Mouse (Mus musculus): ENCODE results near the gene Acadvl. TPM values are rescaled to one million over a fixed set of nuclear protein-coding genes. Genes with fewer than 3 reads are reported as not detected.
A peak's percentile ranks its signal among the peaks of the same experiment; 100 is the strongest.

The Acadvl gene
- polyA plus RNA-seq, 1 experiment from 2014 or later = 52.9 TPM

DNA sequence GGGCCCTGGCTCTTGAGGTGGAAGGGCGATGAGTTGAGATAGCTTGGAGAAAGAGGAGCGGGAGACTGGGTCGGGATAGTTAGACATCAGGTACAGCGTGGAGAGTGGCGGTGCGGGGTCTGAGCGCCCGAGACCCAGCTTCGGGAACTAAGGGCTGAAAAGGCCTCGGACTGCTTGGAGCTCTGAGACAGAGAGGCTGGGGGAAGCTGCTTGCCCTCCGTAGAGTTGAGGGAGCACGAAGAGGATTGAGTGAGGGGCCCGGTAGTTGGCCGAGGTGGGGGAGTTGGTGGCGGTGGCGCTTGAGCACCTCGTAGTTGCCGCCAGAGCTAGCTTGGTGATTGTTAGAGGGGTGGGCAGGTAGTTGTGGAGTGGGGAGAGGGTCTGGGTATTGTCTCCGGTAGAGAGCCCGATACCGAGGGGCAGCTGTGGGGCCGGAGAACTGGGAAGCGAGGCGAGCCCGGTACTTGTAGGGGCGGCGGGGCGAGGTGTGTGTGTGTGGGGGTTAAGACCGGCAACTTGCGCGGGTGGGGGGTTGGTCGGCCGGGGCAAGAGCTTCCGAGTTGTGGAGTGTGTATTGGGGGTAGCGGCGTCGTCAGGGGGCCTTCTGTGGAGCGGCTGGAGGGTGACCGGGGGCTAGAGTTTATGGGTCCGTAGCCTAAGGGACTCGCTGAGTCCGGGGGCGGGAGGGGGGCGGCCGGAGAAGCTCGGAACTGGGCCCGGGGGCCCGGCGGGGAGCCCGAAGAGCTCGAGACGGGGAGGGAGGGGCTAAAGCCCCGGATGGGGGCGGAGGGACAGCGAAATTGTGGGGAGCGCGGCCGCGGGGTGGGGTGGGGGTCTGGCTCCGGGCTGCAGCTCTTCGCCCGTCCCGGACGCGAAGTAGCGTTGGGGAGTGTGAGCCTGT lies 18.8 kb downstream of the Acadvl start:
- Histone ChIP-seq H3K9ac (ENCODE audit: low read length) (peak overlapping the region; percentile 96), H3K27ac (replicated peaks; ENCODE audit: low read depth, low read length) (peak overlapping the region; percentile 97), H3K4me2 (ENCODE audit: low read depth, severe bottlenecking) (peak overlapping the region; percentile 48), H3K4me3 (ENCODE audit: low read depth, low read length) (peak overlapping the region; percentile 98), H3K4me1 (ENCODE audit: control insufficient read depth, insufficient read depth, low read length) (peaks cover 10% of the 10 kb centered on the region; the same call in 1 of the 2 replicates), H3K27me3 (ENCODE audit: control insufficient read depth, insufficient read depth, low read length) (no peaks in the 10 kb centered on the region), H3K9me3 (ENCODE audit: control insufficient read depth, low read length) (no peaks in the 10 kb centered on the region), H3K36me3 (ENCODE audit: control insufficient read depth, insufficient read depth, low read length) (peaks cover 25% of the 10 kb centered on the region)
- WGBS = under 1% methylated on average over 62 of the region's 66 CpGs
- ATAC-seq (ENCODE audit: insufficient number of reproducible peaks, low FRiP score, low TSS enrichment, low read depth) (no peak), DNase-seq (ENCODE audit: low spot score) (no peak)

DNA sequence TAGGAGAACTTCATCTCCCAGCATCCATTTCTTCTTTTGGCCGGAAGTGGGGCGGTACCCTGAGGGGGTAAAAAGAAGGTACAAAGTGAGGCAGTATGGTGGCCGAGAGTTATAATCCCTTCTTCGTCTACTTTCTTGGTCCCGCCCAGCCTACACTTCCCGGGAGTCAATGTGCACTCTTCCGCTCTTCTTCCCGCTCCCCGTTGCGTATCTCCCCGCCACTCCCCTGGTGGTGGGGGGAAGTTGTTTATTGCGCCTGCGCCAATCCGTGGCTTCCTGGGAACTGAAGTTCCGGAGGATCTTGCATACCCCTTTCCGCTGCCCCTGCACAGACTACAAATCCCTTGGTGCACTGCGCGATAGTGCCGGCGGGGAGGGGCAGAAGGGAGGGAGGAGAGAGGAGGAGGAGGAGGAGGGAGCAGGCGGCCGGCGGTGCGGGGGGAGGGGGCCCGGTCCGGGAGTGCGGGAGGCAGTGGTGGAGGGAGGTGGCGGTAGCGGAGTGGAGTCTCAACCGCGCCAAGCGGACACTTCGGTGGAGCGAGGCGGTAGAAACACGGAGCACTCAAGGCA lies 19.7 kb downstream of the Acadvl start, which contains the start of gene Phf23:
Gene Phf23, plus strand, starts transcription at position 387 of the 570 bp plus-strand sequence.
- under 1% methylated on average over 36 of the region's 36 CpGs for WGBS

DNA sequence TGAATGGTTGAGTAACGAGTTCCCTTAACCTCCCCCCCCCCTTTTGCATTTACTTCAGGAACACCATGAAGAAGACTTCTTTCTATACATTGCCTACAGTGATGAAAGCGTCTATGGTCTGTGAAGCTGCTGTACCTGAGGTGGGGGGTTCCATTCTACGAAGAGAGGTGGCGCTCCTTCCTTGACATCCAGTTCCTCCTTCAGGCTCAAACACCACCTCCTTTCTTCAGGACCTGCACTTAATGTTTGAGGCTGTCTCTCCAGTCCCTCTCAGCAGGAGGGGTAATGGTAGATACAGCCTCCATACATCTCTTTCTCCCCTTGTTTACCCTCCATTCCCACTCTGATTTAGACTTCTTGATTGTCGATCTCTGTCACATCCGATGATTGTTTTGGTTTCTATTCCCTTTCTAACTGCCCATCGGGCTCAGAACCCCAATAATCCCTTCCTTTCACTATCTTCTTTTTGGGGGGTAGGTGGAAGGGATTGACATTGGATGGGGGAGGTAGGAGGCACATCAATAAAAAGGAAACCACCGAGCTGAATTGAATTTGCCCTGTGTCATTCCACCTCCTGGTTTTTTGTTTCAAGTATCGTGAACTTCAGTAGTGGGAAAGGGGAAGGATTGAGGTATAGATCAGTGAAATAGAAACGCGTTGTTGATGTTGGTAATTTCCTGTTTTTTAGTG lies 20.7 kb downstream of the Acadvl start:
- DNase-seq (ENCODE audit: low spot score) (no peak), ATAC-seq (ENCODE audit: insufficient number of reproducible peaks, low FRiP score, low TSS enrichment, low read depth) (no peak)
- H3K4me2 ChIP-seq (ENCODE audit: low read depth, severe bottlenecking) = no peak overlapping the region
- no peak overlapping the region for H3K9ac ChIP-seq (ENCODE audit: low read length)
- peak overlapping the region; percentile 98; the same call in 1 of the 2 replicates for H3K4me3 ChIP-seq (ENCODE audit: low read depth, low read length)
- no peak overlapping the region for H3K27ac ChIP-seq (replicated peaks; ENCODE audit: low read depth, low read length)
- 90% methylated on average over 11 of the region's 11 CpGs for WGBS
- no peaks in the 10 kb centered on the region for H3K9me3 ChIP-seq (ENCODE audit: control insufficient read depth, low read length)
- H3K4me1 ChIP-seq (ENCODE audit: control insufficient read depth, insufficient read depth, low read length) = peaks cover 10% of the 10 kb centered on the region; the same call in 1 of the 2 replicates
- peaks cover 25% of the 10 kb centered on the region for H3K36me3 ChIP-seq (ENCODE audit: control insufficient read depth, insufficient read depth, low read length)
- no peaks in the 10 kb centered on the region for H3K27me3 ChIP-seq (ENCODE audit: control insufficient read depth, insufficient read depth, low read length)

More for the DNA sequence above, 19.7 kb downstream of the Acadvl start, which contains the start of gene Phf23:
- ATAC-seq (ENCODE audit: insufficient number of reproducible peaks, low FRiP score, low TSS enrichment, low read depth) = peak; percentile 76
- Histone ChIP-seq H3K36me3 (ENCODE audit: control insufficient read depth, insufficient read depth, low read length) (peaks cover 25% of the 10 kb centered on the region), H3K9me3 (ENCODE audit: control insufficient read depth, low read length) (no peaks in the 10 kb centered on the region), H3K27ac (replicated peaks; ENCODE audit: low read depth, low read length) (peak within 1 kb of the TSS; percentile 97), H3K4me3 (ENCODE audit: low read depth, low read length) (peak within 1 kb of the TSS; percentile 98), H3K4me2 (ENCODE audit: low read depth, severe bottlenecking) (peak within 1 kb of the TSS; percentile 48), H3K9ac (ENCODE audit: low read length) (peak within 1 kb of the TSS; percentile 96), H3K4me1 (ENCODE audit: control insufficient read depth, insufficient read depth, low read length) (peaks cover 10% of the 10 kb centered on the region; the same call in 1 of the 2 replicates), H3K27me3 (ENCODE audit: control insufficient read depth, insufficient read depth, low read length) (no peaks in the 10 kb centered on the region)
- DNase-seq (ENCODE audit: low spot score) = peak; percentile 99

DNA sequence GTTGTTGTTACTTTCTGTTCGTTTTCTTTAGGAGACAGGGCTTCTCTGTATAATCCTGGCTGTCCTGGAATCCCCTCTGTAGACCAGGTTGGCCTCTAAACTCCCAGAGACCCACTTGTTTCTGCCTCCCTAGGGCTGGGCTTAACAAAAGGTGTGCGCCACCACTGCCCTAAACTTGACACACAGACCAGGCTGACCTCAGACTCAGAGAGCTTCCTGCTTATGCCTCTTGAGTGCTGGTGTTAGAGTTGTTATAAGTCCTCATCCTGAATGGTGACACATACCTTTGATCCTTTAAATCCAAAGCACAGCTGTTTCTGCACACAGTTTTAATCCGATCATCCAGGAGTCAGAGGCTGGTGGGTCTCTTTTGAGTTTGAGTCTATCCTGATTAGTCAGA lies 22.3 kb downstream of the Acadvl start:
- Histone ChIP-seq H3K9ac (ENCODE audit: low read length) (no peak overlapping the region), H3K4me1 (ENCODE audit: control insufficient read depth, insufficient read depth, low read length) (peaks cover 8% of the 10 kb centered on the region; the same call in 1 of the 2 replicates), H3K36me3 (ENCODE audit: control insufficient read depth, insufficient read depth, low read length) (peaks cover 23% of the 10 kb centered on the region), H3K27ac (replicated peaks; ENCODE audit: low read depth, low read length) (no peak overlapping the region), H3K4me2 (ENCODE audit: low read depth, severe bottlenecking) (no peak overlapping the region), H3K9me3 (ENCODE audit: control insufficient read depth, low read length) (no peaks in the 10 kb centered on the region), H3K27me3 (ENCODE audit: control insufficient read depth, insufficient read depth, low read length) (no peaks in the 10 kb centered on the region), H3K4me3 (ENCODE audit: low read depth, low read length) (peak overlapping the region; percentile 82)
- no peak for DNase-seq (ENCODE audit: low spot score)
- WGBS = 91% methylated on average over 3 of the region's 3 CpGs
- ATAC-seq (ENCODE audit: insufficient number of reproducible peaks, low FRiP score, low TSS enrichment, low read depth) = no peak

DNA sequence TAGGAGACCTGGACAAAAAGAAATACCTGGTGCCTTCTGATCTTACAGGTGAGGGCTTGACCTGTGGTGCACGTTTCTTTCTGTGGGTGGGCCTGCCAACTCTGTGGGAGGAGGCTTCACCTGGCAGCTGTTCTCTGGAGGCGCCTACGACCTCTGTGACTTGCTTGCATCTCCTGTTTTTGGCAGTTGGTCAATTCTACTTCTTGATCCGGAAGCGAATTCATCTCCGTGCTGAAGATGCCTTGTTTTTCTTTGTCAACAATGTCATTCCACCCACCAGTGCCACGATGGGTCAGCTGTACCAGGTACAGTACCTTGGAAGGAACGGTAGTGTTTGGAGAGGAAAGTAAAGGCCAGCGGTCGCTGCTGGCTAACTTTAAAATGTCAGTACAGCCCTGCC lies 22.8 kb downstream of the Acadvl start:
- Histone ChIP-seq H3K9me3 (ENCODE audit: control insufficient read depth, low read length) (no peaks in the 10 kb centered on the region), H3K4me2 (ENCODE audit: low read depth, severe bottlenecking) (peak overlapping the region; percentile 55), H3K4me3 (ENCODE audit: low read depth, low read length) (peak overlapping the region; percentile 82), H3K36me3 (ENCODE audit: control insufficient read depth, insufficient read depth, low read length) (peaks cover 23% of the 10 kb centered on the region), H3K27ac (replicated peaks; ENCODE audit: low read depth, low read length) (no peak overlapping the region), H3K9ac (ENCODE audit: low read length) (peak overlapping the region; percentile 17; the same call in 1 of the 2 replicates), H3K27me3 (ENCODE audit: control insufficient read depth, insufficient read depth, low read length) (no peaks in the 10 kb centered on the region), H3K4me1 (ENCODE audit: control insufficient read depth, insufficient read depth, low read length) (peaks cover 4% of the 10 kb centered on the region; the same call in 1 of the 2 replicates)
- 89% methylated on average over 10 of the region's 10 CpGs for WGBS
- no peak for ATAC-seq (ENCODE audit: insufficient number of reproducible peaks, low FRiP score, low TSS enrichment, low read depth)
- DNase-seq (ENCODE audit: low spot score) = no peak

DNA sequence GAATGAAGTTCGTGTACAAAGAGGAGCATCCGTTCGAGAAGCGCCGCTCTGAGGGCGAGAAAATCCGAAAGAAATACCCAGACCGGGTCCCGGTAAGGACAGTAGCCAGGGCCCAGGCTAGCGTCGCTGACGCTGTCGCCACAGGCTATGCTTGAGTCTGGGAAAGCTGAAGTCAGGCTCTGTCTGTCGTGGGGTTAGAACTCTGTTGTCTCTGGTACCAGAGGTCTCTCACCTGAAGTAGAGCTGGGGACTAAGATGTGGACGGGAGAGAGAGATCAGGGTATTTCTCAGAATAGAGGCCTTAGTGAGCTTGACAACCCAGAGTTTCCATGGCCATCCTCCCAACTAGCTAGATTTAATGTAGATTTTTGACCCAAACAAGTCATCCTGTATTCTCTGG lies 23.5 kb downstream of the Acadvl start:
- no peaks in the 10 kb centered on the region for H3K9me3 ChIP-seq (ENCODE audit: control insufficient read depth, low read length)
- H3K36me3 ChIP-seq (ENCODE audit: control insufficient read depth, insufficient read depth, low read length) = peaks cover 23% of the 10 kb centered on the region
- H3K4me1 ChIP-seq (ENCODE audit: control insufficient read depth, insufficient read depth, low read length) = peaks cover 4% of the 10 kb centered on the region; the same call in 1 of the 2 replicates
- no peaks in the 10 kb centered on the region for H3K27me3 ChIP-seq (ENCODE audit: control insufficient read depth, insufficient read depth, low read length)
- H3K4me2 ChIP-seq (ENCODE audit: low read depth, severe bottlenecking) = peak overlapping the region; percentile 55
- DNase-seq (ENCODE audit: low spot score) = no peak
- ATAC-seq (ENCODE audit: insufficient number of reproducible peaks, low FRiP score, low TSS enrichment, low read depth) = no peak
- peak overlapping the region; percentile 84 for H3K27ac ChIP-seq (replicated peaks; ENCODE audit: low read depth, low read length)
- WGBS = 1% methylated on average over 15 of the region's 15 CpGs
- peak overlapping the region; percentile 84 for H3K9ac ChIP-seq (ENCODE audit: low read length)
- H3K4me3 ChIP-seq (ENCODE audit: low read depth, low read length) = peak overlapping the region; percentile 82

DNA sequence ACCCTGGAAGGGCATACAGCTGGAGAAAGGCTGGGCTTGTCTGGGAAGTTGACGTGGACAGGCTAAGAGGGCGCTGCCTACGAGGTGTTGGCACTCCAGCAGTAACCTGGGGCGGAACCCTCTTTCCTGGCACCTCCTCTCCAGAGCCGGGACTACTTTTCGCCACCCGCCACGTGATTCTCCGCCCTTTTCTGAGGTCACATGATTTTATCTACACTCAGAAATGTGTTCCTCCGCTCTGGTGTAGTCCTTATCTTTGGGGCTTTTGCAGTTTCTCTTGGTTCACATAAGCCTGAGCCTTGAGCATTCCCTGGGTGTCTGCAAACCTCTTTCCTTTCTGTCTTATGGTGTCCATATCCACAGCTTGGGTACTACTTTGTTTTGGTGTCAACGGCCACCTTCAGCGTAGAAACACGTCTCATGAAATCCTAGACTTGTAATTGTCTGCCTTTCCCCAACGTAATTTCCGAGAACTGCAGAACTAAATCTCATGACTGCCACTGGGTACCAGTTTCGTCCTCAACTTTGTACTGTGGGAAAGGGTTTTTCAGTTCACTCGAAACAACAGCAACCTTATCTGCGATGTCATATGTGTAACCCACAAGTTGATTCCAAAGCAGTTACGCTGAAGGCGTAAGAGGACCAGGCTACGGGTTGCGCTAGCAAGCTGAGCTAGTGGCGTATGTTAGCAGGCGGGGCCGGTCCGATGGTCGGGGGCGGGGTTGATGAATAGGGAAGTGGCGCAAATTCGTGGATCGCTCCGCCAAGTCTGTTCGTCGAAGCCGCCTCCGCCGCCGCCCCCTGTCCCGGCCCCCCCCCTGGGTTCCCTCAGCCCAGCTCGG lies 24.1 kb downstream of the Acadvl start, which contains the start of gene Gabarap:
Gene Gabarap, plus strand, starts transcription at position 294 of the 842 bp plus-strand sequence.
- peak within 1 kb of the TSS; percentile 82 for H3K4me3 ChIP-seq (ENCODE audit: low read depth, low read length)
- ATAC-seq (ENCODE audit: insufficient number of reproducible peaks, low FRiP score, low TSS enrichment, low read depth) = peak; percentile 45
- peak within 1 kb of the TSS; percentile 55 for H3K4me2 ChIP-seq (ENCODE audit: low read depth, severe bottlenecking)
- DNase-seq (ENCODE audit: low spot score) = peak; percentile 95
- no peaks in the 10 kb centered on the region for H3K27me3 ChIP-seq (ENCODE audit: control insufficient read depth, insufficient read depth, low read length)
- H3K9me3 ChIP-seq (ENCODE audit: control insufficient read depth, low read length) = no peaks in the 10 kb centered on the region
- peaks cover 26% of the 10 kb centered on the region for H3K36me3 ChIP-seq (ENCODE audit: control insufficient read depth, insufficient read depth, low read length)
- peak within 1 kb of the TSS; percentile 84 for H3K9ac ChIP-seq (ENCODE audit: low read length)
- H3K27ac ChIP-seq (replicated peaks; ENCODE audit: low read depth, low read length) = peak within 1 kb of the TSS; percentile 84
- H3K4me1 ChIP-seq (ENCODE audit: control insufficient read depth, insufficient read depth, low read length) = peaks cover 4% of the 10 kb centered on the region; the same call in 1 of the 2 replicates
- under 1% methylated on average over 38 of the region's 40 CpGs for WGBS
